Mouse (Mus musculus): ENCODE data around the gene Vcl. TPM values are rescaled to one million over a fixed set of nuclear protein-coding genes. Genes with fewer than 3 reads are reported as not detected.

The Vcl gene
- polyA plus RNA-seq, 1 experiment from 2014 or later: 19.7 TPM

GRCm38 (mm10) chr14:21047840-21048239, 118.6 kb downstream of the Vcl start:
- DNase-seq (ENCODE audit: low spot score) (no peak), ATAC-seq (ENCODE audit: low FRiP score) (no peak)
- H3K9me3 ChIP-seq (ENCODE audit: control insufficient read depth, low read length): no peaks in the 10 kb centered on the region
- no peak overlapping the region for H3K4me2 ChIP-seq (replicated peaks)
- peaks cover 10% of the 10 kb centered on the region for H3K36me3 ChIP-seq (replicated peaks; ENCODE audit: control insufficient read depth, insufficient read depth)
- no peak overlapping the region for H3K27ac ChIP-seq
- H3K4me1 ChIP-seq (replicated peaks; ENCODE audit: control insufficient read depth, insufficient read depth, low read length): peaks cover 9% of the 10 kb centered on the region
- H3K27me3 ChIP-seq (ENCODE audit: control insufficient read depth, insufficient read depth, low read length): no peaks in the 10 kb centered on the region
- H3K9ac ChIP-seq: no peak overlapping the region
- H3K4me3 ChIP-seq (replicated peaks; ENCODE audit: low read length): no peak overlapping the region
- 91% methylated on average over 2 of the region's 2 CpGs for WGBS

- ATAC-seq (ENCODE audit: low FRiP score) (no peak), DNase-seq (ENCODE audit: low spot score) (no peak)
- H3K4me3 ChIP-seq (replicated peaks; ENCODE audit: low read length): no peak overlapping the region
- no peak overlapping the region for H3K4me2 ChIP-seq (replicated peaks)
- no peaks in the 10 kb centered on the region for H3K9me3 ChIP-seq (ENCODE audit: control insufficient read depth, low read length)
- peaks cover 12% of the 10 kb centered on the region for H3K4me1 ChIP-seq (replicated peaks; ENCODE audit: control insufficient read depth, insufficient read depth, low read length)
- no peak overlapping the region for H3K9ac ChIP-seq
- H3K27me3 ChIP-seq (ENCODE audit: control insufficient read depth, insufficient read depth, low read length): no peaks in the 10 kb centered on the region
- peaks cover 5% of the 10 kb centered on the region for H3K36me3 ChIP-seq (replicated peaks; ENCODE audit: control insufficient read depth, insufficient read depth)
- no peak overlapping the region for H3K27ac ChIP-seq
These were observed 119.7 kb downstream of the Vcl start for GRCm38 (mm10) chr14:21048879-21049278.

GRCm38 (mm10) chr14:21050734-21051133, 121.5 kb downstream of the Vcl start:
- DNase-seq (ENCODE audit: low spot score) (no peak), ATAC-seq (ENCODE audit: low FRiP score) (no peak)
- no peak overlapping the region for H3K27ac ChIP-seq
- 0 out of 2 replicates have a peak overlapping the region, but pooled peaks have one; percentile 81 for H3K4me3 ChIP-seq (replicated peaks; ENCODE audit: low read length)
- H3K4me1 ChIP-seq (replicated peaks; ENCODE audit: control insufficient read depth, insufficient read depth, low read length): peaks cover 12% of the 10 kb centered on the region
- no peaks in the 10 kb centered on the region for H3K36me3 ChIP-seq (replicated peaks; ENCODE audit: control insufficient read depth, insufficient read depth)
- no peaks in the 10 kb centered on the region for H3K9me3 ChIP-seq (ENCODE audit: control insufficient read depth, low read length)
- H3K9ac ChIP-seq: no peak overlapping the region; the same call in 1 of the 2 replicates
- H3K27me3 ChIP-seq (ENCODE audit: control insufficient read depth, insufficient read depth, low read length): no peaks in the 10 kb centered on the region
- WGBS: 79% methylated on average over 3 of the region's 3 CpGs
- H3K4me2 ChIP-seq (replicated peaks): peak overlapping the region; percentile 95

- peak; percentile 33 for DNase-seq (ENCODE audit: low spot score)
- no peak; the same call in 1 of the 2 replicates for ATAC-seq (ENCODE audit: low FRiP score)
- 11% methylated on average over 28 of the region's 28 CpGs for WGBS
- peak overlapping the region; percentile 95 for H3K4me2 ChIP-seq (replicated peaks)
- no peaks in the 10 kb centered on the region for H3K27me3 ChIP-seq (ENCODE audit: control insufficient read depth, insufficient read depth, low read length)
- no peaks in the 10 kb centered on the region for H3K9me3 ChIP-seq (ENCODE audit: control insufficient read depth, low read length)
- peaks cover 12% of the 10 kb centered on the region for H3K4me1 ChIP-seq (replicated peaks; ENCODE audit: control insufficient read depth, insufficient read depth, low read length)
- peak overlapping the region; percentile 93 for H3K27ac ChIP-seq
- H3K36me3 ChIP-seq (replicated peaks; ENCODE audit: control insufficient read depth, insufficient read depth): no peaks in the 10 kb centered on the region
- peak overlapping the region; percentile 81 for H3K4me3 ChIP-seq (replicated peaks; ENCODE audit: low read length)
- peak overlapping the region; percentile 77 for H3K9ac ChIP-seq
These were observed 122.3 kb downstream of the Vcl start for GRCm38 (mm10) chr14:21051380-21052111.

GRCm38 (mm10) chr14:21052112-21052780, 123.0 kb downstream of the Vcl start, which contains the start of the genes Ap3m1 and Adk:
Gene Ap3m1 (minus strand): TSS chr14:21052508.
Gene Adk (plus strand): TSS chr14:21052574.
- no peaks in the 10 kb centered on the region for H3K36me3 ChIP-seq (replicated peaks; ENCODE audit: control insufficient read depth, insufficient read depth)
- ATAC-seq (ENCODE audit: low FRiP score) (peak; percentile 98), DNase-seq (ENCODE audit: low spot score) (peak; percentile 92)
- under 1% methylated on average over 48 of the region's 48 CpGs for WGBS
- no peaks in the 10 kb centered on the region for H3K9me3 ChIP-seq (ENCODE audit: control insufficient read depth, low read length)
- peak within 1 kb of the TSS; percentile 95 for H3K4me2 ChIP-seq (replicated peaks)
- H3K27ac ChIP-seq: peak within 1 kb of the TSS; percentile 93
- peak within 1 kb of the TSS; percentile 81 for H3K4me3 ChIP-seq (replicated peaks; ENCODE audit: low read length)
- H3K9ac ChIP-seq: peak within 1 kb of the TSS; percentile 77
- H3K4me1 ChIP-seq (replicated peaks; ENCODE audit: control insufficient read depth, insufficient read depth, low read length): peaks cover 12% of the 10 kb centered on the region
- no peaks in the 10 kb centered on the region for H3K27me3 ChIP-seq (ENCODE audit: control insufficient read depth, insufficient read depth, low read length)

- WGBS: under 1% methylated on average over 25 of the region's 25 CpGs
- Histone ChIP-seq H3K36me3 (replicated peaks; ENCODE audit: control insufficient read depth, insufficient read depth) (no peaks in the 10 kb centered on the region), H3K9me3 (ENCODE audit: control insufficient read depth, low read length) (no peaks in the 10 kb centered on the region), H3K4me3 (replicated peaks; ENCODE audit: low read length) (peak overlapping the region; percentile 81), H3K27ac (peak overlapping the region; percentile 93), H3K4me1 (replicated peaks; ENCODE audit: control insufficient read depth, insufficient read depth, low read length) (peaks cover 12% of the 10 kb centered on the region), H3K4me2 (replicated peaks) (peak overlapping the region; percentile 95), H3K27me3 (ENCODE audit: control insufficient read depth, insufficient read depth, low read length) (no peaks in the 10 kb centered on the region), H3K9ac (peak overlapping the region; percentile 77)
- ATAC-seq (ENCODE audit: low FRiP score): peak; percentile 76
- DNase-seq (ENCODE audit: low spot score): no peak
These were observed 123.6 kb downstream of the Vcl start for GRCm38 (mm10) chr14:21052781-21053130.

- Histone ChIP-seq H3K9ac (peak overlapping the region; percentile 77; the same call in 1 of the 2 replicates), H3K36me3 (replicated peaks; ENCODE audit: control insufficient read depth, insufficient read depth) (no peaks in the 10 kb centered on the region), H3K4me2 (replicated peaks) (peak overlapping the region; percentile 95), H3K27ac (no peak overlapping the region), H3K9me3 (ENCODE audit: control insufficient read depth, low read length) (no peaks in the 10 kb centered on the region), H3K4me1 (replicated peaks; ENCODE audit: control insufficient read depth, insufficient read depth, low read length) (peaks cover 12% of the 10 kb centered on the region), H3K4me3 (replicated peaks; ENCODE audit: low read length) (peak overlapping the region; percentile 81), H3K27me3 (ENCODE audit: control insufficient read depth, insufficient read depth, low read length) (no peaks in the 10 kb centered on the region)
- ATAC-seq (ENCODE audit: low FRiP score) (no peak), DNase-seq (ENCODE audit: low spot score) (no peak)
- 14% methylated on average over 8 of the region's 8 CpGs for WGBS
These were observed 124.0 kb downstream of the Vcl start for GRCm38 (mm10) chr14:21053151-21053550.

GRCm38 (mm10) chr14:21053586-21053985, 124.4 kb downstream of the Vcl start:
- Histone ChIP-seq H3K4me1 (replicated peaks; ENCODE audit: control insufficient read depth, insufficient read depth, low read length) (peaks cover 12% of the 10 kb centered on the region), H3K4me2 (replicated peaks) (peak overlapping the region; percentile 95), H3K9me3 (ENCODE audit: control insufficient read depth, low read length) (no peaks in the 10 kb centered on the region), H3K9ac (peak overlapping the region; percentile 77; the same call in 1 of the 2 replicates), H3K36me3 (replicated peaks; ENCODE audit: control insufficient read depth, insufficient read depth) (no peaks in the 10 kb centered on the region), H3K4me3 (replicated peaks; ENCODE audit: low read length) (no peak overlapping the region), H3K27ac (no peak overlapping the region), H3K27me3 (ENCODE audit: control insufficient read depth, insufficient read depth, low read length) (no peaks in the 10 kb centered on the region)
- 51% methylated on average over 7 of the region's 7 CpGs for WGBS
- no peak for DNase-seq (ENCODE audit: low spot score)
- no peak for ATAC-seq (ENCODE audit: low FRiP score)

- 89% methylated on average over 2 of the region's 2 CpGs for WGBS
- Histone ChIP-seq H3K4me3 (replicated peaks; ENCODE audit: low read length) (no peak overlapping the region), H3K9me3 (ENCODE audit: control insufficient read depth, low read length) (no peaks in the 10 kb centered on the region), H3K4me2 (replicated peaks) (no peak overlapping the region), H3K36me3 (replicated peaks; ENCODE audit: control insufficient read depth, insufficient read depth) (no peaks in the 10 kb centered on the region), H3K9ac (no peak overlapping the region), H3K27ac (no peak overlapping the region), H3K4me1 (replicated peaks; ENCODE audit: control insufficient read depth, insufficient read depth, low read length) (no peaks in the 10 kb centered on the region), H3K27me3 (ENCODE audit: control insufficient read depth, insufficient read depth, low read length) (no peaks in the 10 kb centered on the region)
- DNase-seq (ENCODE audit: low spot score): no peak
- no peak for ATAC-seq (ENCODE audit: low FRiP score)
These were observed 129.8 kb downstream of the Vcl start for GRCm38 (mm10) chr14:21058972-21059371.

Data from hindbrain, embryonic 14.5 days (tissue).